Comparison of ENCODE assay signal across 20 mouse cellular contexts in genomic region chr8:10654922-10655518, GRCm38 (mm10).
DNase-seq lines count a peak whose midpoint lies in the region; ATAC-seq lines count a peak whose summit lies in the region.
"Had no signal": no experiment of that assay in that cellular context is flagged by ENCODE, and none has a peak within 500 bp of the region (broad histone marks: within the 10 kb centered on the region; RNA-seq: fewer than 3 reads in every experiment).

No protein-coding gene starts in this region.

- H3K4me3 ChIP-seq in midbrain, embryonic 11.5 days (ENCODE audit: low read depth, low read length), result no peak overlapping the region
- no peak overlapping the region for H3K4me3 ChIP-seq in midbrain, embryonic 14.5 days (replicated peaks; ENCODE audit: low read depth, low read length)
- H3K4me3 ChIP-seq in liver, embryonic 13.5 days (replicated peaks), result no peak overlapping the region
- no peak overlapping the region for H3K4me3 ChIP-seq in intestine, embryonic 15.5 days (replicated peaks)
- H3K4me3 ChIP-seq: embryonic facial prominence, embryonic 10.5 days; hindbrain, embryonic 15.5 days; layer of hippocampus, adult 2 months; midbrain, embryonic 12.5 days; stomach, embryonic 15.5 days had no signal

- WGBS in midbrain, embryonic 11.5 days, result 89% methylated on average over 9 of the region's 9 CpGs
- 85% methylated on average over 9 of the region's 9 CpGs for WGBS in midbrain, embryonic 14.5 days
- 40% methylated on average over 9 of the region's 9 CpGs for WGBS in liver, embryonic 13.5 days (ENCODE audit: insufficient replicate concordance)
- WGBS in intestine, embryonic 15.5 days, result 62% methylated on average over 9 of the region's 9 CpGs

- no peaks in the 10 kb centered on the region for H3K9me3 ChIP-seq in midbrain, embryonic 11.5 days (ENCODE audit: control insufficient read depth, low read length)
- no peaks in the 10 kb centered on the region for H3K9me3 ChIP-seq in midbrain, embryonic 14.5 days (ENCODE audit: control insufficient read depth, low read length)
- H3K9me3 ChIP-seq in liver, embryonic 13.5 days (replicated peaks), result no peaks in the 10 kb centered on the region
- H3K9me3 ChIP-seq in intestine, embryonic 15.5 days, result no peaks in the 10 kb centered on the region
- H3K9me3 ChIP-seq: hindbrain, embryonic 15.5 days; midbrain, embryonic 12.5 days; stomach, embryonic 15.5 days had no signal

- no peak for ATAC-seq in midbrain, embryonic 11.5 days (ENCODE audit: low FRiP score)
- ATAC-seq in midbrain, embryonic 14.5 days (ENCODE audit: low FRiP score, low TSS enrichment), result no peak
- peak; percentile 79 for ATAC-seq in liver, embryonic 13.5 days (ENCODE audit: low read depth)
- ATAC-seq in intestine, embryonic 15.5 days, result no peak
- ATAC-seq: CD4-positive, CD25-positive, alpha-beta regulatory T cell, adult 4 months; forebrain, embryonic 16.5 days had no signal

- H3K4me1 ChIP-seq in midbrain, embryonic 11.5 days (ENCODE audit: control insufficient read depth, insufficient read depth, low read length), result no peaks in the 10 kb centered on the region
- H3K4me1 ChIP-seq in midbrain, embryonic 14.5 days (ENCODE audit: control insufficient read depth, insufficient read depth, low read length), result no peaks in the 10 kb centered on the region
- peaks cover 21% of the 10 kb centered on the region for H3K4me1 ChIP-seq in liver, embryonic 13.5 days (replicated peaks)
- H3K4me1 ChIP-seq in intestine, embryonic 15.5 days (replicated peaks), result no peaks in the 10 kb centered on the region
- H3K4me1 ChIP-seq: hindbrain, embryonic 15.5 days; midbrain, embryonic 12.5 days; stomach, embryonic 15.5 days had no signal

- no peaks in the 10 kb centered on the region for H3K36me3 ChIP-seq in midbrain, embryonic 11.5 days (ENCODE audit: control insufficient read depth, insufficient read depth, low read length)
- no peaks in the 10 kb centered on the region for H3K36me3 ChIP-seq in midbrain, embryonic 14.5 days (ENCODE audit: control insufficient read depth, insufficient read depth, low read length)
- H3K36me3 ChIP-seq in liver, embryonic 13.5 days, result no peaks in the 10 kb centered on the region
- no peaks in the 10 kb centered on the region for H3K36me3 ChIP-seq in intestine, embryonic 15.5 days
- H3K36me3 ChIP-seq: embryonic facial prominence, embryonic 10.5 days; hindbrain, embryonic 15.5 days; midbrain, embryonic 12.5 days; stomach, embryonic 15.5 days had no signal

- no peak overlapping the region for H3K9ac ChIP-seq in midbrain, embryonic 11.5 days (ENCODE audit: low read length)
- H3K9ac ChIP-seq in midbrain, embryonic 14.5 days (replicated peaks; ENCODE audit: low read length), result no peak overlapping the region
- H3K9ac ChIP-seq in liver, embryonic 13.5 days, result no peak overlapping the region
- no peak overlapping the region for H3K9ac ChIP-seq in intestine, embryonic 15.5 days
- H3K9ac ChIP-seq: hindbrain, embryonic 15.5 days; midbrain, embryonic 12.5 days; stomach, embryonic 15.5 days had no signal

- H3K4me2 ChIP-seq in midbrain, embryonic 11.5 days, result no peak overlapping the region
- H3K4me2 ChIP-seq in midbrain, embryonic 14.5 days (ENCODE audit: low read length), result no peak overlapping the region
- peak overlapping the region; percentile 30 for H3K4me2 ChIP-seq in liver, embryonic 13.5 days
- no peak overlapping the region for H3K4me2 ChIP-seq in intestine, embryonic 15.5 days (replicated peaks)
- H3K4me2 ChIP-seq: hindbrain, embryonic 15.5 days; midbrain, embryonic 12.5 days; stomach, embryonic 15.5 days had no signal

- peak; percentile 14 for DNase-seq in midbrain, embryonic 11.5 days (ENCODE audit: low spot score, missing footprints)
- no peak for DNase-seq in midbrain, embryonic 14.5 days
- DNase-seq in Muller cell, postnatal 12 days (ENCODE audit: inconsistent ontology term), result peak; percentile 77
- DNase-seq in liver, embryonic 13.5 days, result peak; percentile 42
- DNase-seq in right cerebral cortex, postnatal 14 days, result no peak
- no peak for DNase-seq in cerebellum, postnatal 14 days
- DNase-seq: adrenal gland, postnatal 10 days; cerebellum, postnatal 10 days; heart, postnatal 10 days; kidney, adult 11 months; thymus, adult 2 months had no signal

- no peaks in the 10 kb centered on the region for H3K27me3 ChIP-seq in midbrain, embryonic 11.5 days (ENCODE audit: control insufficient read depth, insufficient read depth, low read length)
- no peaks in the 10 kb centered on the region for H3K27me3 ChIP-seq in midbrain, embryonic 14.5 days (ENCODE audit: control insufficient read depth, insufficient read depth, low read length)
- no peaks in the 10 kb centered on the region for H3K27me3 ChIP-seq in liver, embryonic 13.5 days
- no peaks in the 10 kb centered on the region for H3K27me3 ChIP-seq in intestine, embryonic 15.5 days (replicated peaks)
- H3K27me3 ChIP-seq: hindbrain, embryonic 15.5 days; stomach, embryonic 15.5 days had no signal

- H3K27ac ChIP-seq in midbrain, embryonic 11.5 days (ENCODE audit: low read depth, low read length), result no peak overlapping the region
- no peak overlapping the region for H3K27ac ChIP-seq in midbrain, embryonic 14.5 days (replicated peaks; ENCODE audit: low read depth, low read length)
- peak overlapping the region; percentile 54; the same call in 1 of the 2 replicates for H3K27ac ChIP-seq in liver, embryonic 13.5 days
- H3K27ac ChIP-seq in intestine, embryonic 15.5 days, result no peak overlapping the region
- H3K27ac ChIP-seq: embryonic facial prominence, embryonic 10.5 days; hindbrain, embryonic 15.5 days; kidney, postnatal 0 days; layer of hippocampus, adult 2 months; midbrain, embryonic 12.5 days; stomach, embryonic 15.5 days had no signal

Comparison
In these comparisons a context has a peak if more than half of its experiments do, and no peak if none do; other contexts are left out.
1. DNase-seq: peak in midbrain, embryonic 11.5 days (single experiment), Muller cell, postnatal 12 days (single experiment) and liver, embryonic 13.5 days (single experiment); none in midbrain, embryonic 14.5 days (single experiment), right cerebral cortex, postnatal 14 days (single experiment) and cerebellum, postnatal 14 days (0 of 2).